Mouse (Mus musculus): ENCODE data around the gene Atxn2l.

- no peak for TF ChIP-seq CTCF (IDR thresholded peaks at IDR 0.05; ENCODE audit: borderline replicate concordance, extremely low read depth, insufficient read depth, insufficient read length)
- no peak for TF ChIP-seq POLR2A (IDR thresholded peaks at IDR 0.05; ENCODE audit: borderline replicate concordance, extremely low read depth, insufficient read depth, insufficient read length, poor library complexity, severe bottlenecking)
These were observed 58.7 kb downstream of the Atxn2l start for GRCm38 (mm10) chr7:126444536-126444935.
